Mouse (Mus musculus) stomach, embryonic 16.5 days (tissue): Measurements from ENCODE around the gene 2900026A02Rik. TPM values are rescaled to one million over a fixed set of nuclear protein-coding genes. Genes with fewer than 3 reads are reported as not detected.
A peak's percentile ranks its signal among the peaks of the same experiment; 100 is the strongest.

Source experiments
- ATAC-seq: fragments of 200-750 bp; cut with Nextera tagmentation; 2 replicates; pipeline ENCODE4 v1.8.0; 2017; ENCODE audit warnings: moderate number of reproducible peaks, moderate TSS enrichment; ENCODE audit not compliant: insufficient read depth, low FRiP score
- H3K27ac ChIP-seq: fragments of 300-500 bp; sonication (generic); 2 replicates; pipeline ENCODE4 v1.5.1; 2014; ENCODE audit warnings: low read length
- H3K27me3 ChIP-seq: fragments of 300-500 bp; sonication (generic); 2 replicates; pipeline ENCODE4 v1.6.1; 2014; ENCODE audit warnings: low read length, control low read depth, mixed read lengths; ENCODE audit not compliant: control insufficient read depth, insufficient read depth
- H3K36me3 ChIP-seq: fragments of 300-500 bp; sonication (generic); 2 replicates; pipeline ENCODE4 v1.6.1; 2014; ENCODE audit warnings: low read length; ENCODE audit not compliant: control insufficient read depth, insufficient read depth
- H3K4me1 ChIP-seq: fragments of 300-500 bp; sonication (generic); 2 replicates; pipeline ENCODE4 v1.6.1; 2014; ENCODE audit warnings: low read length, control low read depth, mixed read lengths; ENCODE audit not compliant: control insufficient read depth, insufficient read depth
- H3K4me2 ChIP-seq: fragments of 300-500 bp; sonication (generic); 2 replicates; pipeline ENCODE4 v1.6.1; 2014; ENCODE audit warnings: low read depth, low read length, mixed read lengths
- H3K4me3 ChIP-seq: fragments of 300-500 bp; sonication (generic); replicated peaks from 2 replicates; pipeline ENCODE4 v1.5.1; 2014; ENCODE audit warnings: mild to moderate bottlenecking, low read length
- H3K9ac ChIP-seq: fragments of 300-500 bp; sonication (generic); 2 replicates; pipeline ENCODE4 v1.6.1; 2014; ENCODE audit warnings: low read length
- H3K9me3 ChIP-seq: fragments of 300-500 bp; sonication (generic); replicated peaks from 2 replicates; pipeline ENCODE4 v1.6.1; 2016; ENCODE audit warnings: low read length, control low read depth; ENCODE audit not compliant: control insufficient read depth
- WGBS: fragments of 180-500 bp; shearing (Covaris S2); extraction: QIAGEN DNeasy Blood & Tissue Kit; methylation state at CpG from one replicate; pipeline ENCODE4 v1.1.7; 2014; 5-methylcytosine and 5-hydroxymethylcytosine counted together
- polyA plus RNA-seq: library from polyadenylated mRNA; unstranded; fragments of >200 nt; fragmentation: Nextera tagmentation; extraction: Ambion mirVana; gene quantifications from 2 replicates; pipeline ENCODE4 v1.2.1, GENCODE M21; 2015

Gene 2900026A02Rik
- polyA plus RNA-seq: 14.9 TPM in 2 replicates

GRCm38 (mm10) chr5:113221147-113221865 lies at the start of gene 2900026A02Rik:
Gene 2900026A02Rik (minus strand): TSS chr5:113221236.
- Histone ChIP-seq H3K4me3 (peak within 1 kb of the TSS; percentile 72), H3K27me3 (no peaks in the 10 kb centered on the region), H3K9ac (peak within 1 kb of the TSS; percentile 81), H3K9me3 (no peaks in the 10 kb centered on the region), H3K36me3 (no peaks in the 10 kb centered on the region), H3K4me2 (peak within 1 kb of the TSS; percentile 96), H3K4me1 (peaks cover 38% of the 10 kb centered on the region), H3K27ac (peak within 1 kb of the TSS; percentile 76)
- 10% methylated on average over 49 of the region's 62 CpGs for WGBS
- ATAC-seq: peak; percentile 57; the same call in 1 of the 2 replicates

GRCm38 (mm10) chr5:113270043-113270442 lies 49.0 kb upstream of the 2900026A02Rik start:
- no peak for ATAC-seq
- Histone ChIP-seq H3K4me1 (no peaks in the 10 kb centered on the region), H3K9me3 (no peaks in the 10 kb centered on the region), H3K27ac (no peak overlapping the region), H3K36me3 (no peaks in the 10 kb centered on the region), H3K9ac (no peak overlapping the region), H3K4me3 (no peak overlapping the region), H3K27me3 (no peaks in the 10 kb centered on the region), H3K4me2 (no peak overlapping the region)
- 81% methylated on average over 3 of the region's 3 CpGs for WGBS

DNA sequence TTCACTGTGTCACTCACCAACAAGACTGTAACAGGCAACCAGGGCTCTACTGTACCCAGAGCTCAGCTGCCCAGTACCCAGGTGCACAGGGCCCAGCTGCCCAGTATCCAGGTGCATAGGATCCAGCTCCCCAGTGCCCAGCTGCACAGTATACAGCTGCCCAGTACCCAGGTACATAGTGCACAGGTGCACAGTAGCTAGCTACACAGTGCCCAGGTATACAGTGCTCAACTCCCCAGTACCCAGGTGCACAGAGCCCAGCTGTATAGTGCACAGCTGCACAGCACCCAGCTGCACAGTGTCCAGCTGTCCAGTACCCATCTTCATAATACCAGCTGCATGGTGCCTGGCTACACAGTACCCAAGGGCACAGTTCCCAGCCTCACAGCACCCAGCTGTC lies 47.2 kb upstream of the 2900026A02Rik start:
- no peak overlapping the region for H3K4me3 ChIP-seq
- no peak for ATAC-seq
- no peaks in the 10 kb centered on the region for H3K4me1 ChIP-seq
- no peak overlapping the region for H3K9ac ChIP-seq
- no peaks in the 10 kb centered on the region for H3K27me3 ChIP-seq
- H3K9me3 ChIP-seq: no peaks in the 10 kb centered on the region
- no peaks in the 10 kb centered on the region for H3K36me3 ChIP-seq
- H3K27ac ChIP-seq: no peak overlapping the region
- H3K4me2 ChIP-seq: no peak overlapping the region

GRCm38 (mm10) chr5:113265637-113266036 lies 44.6 kb upstream of the 2900026A02Rik start:
- H3K4me3 ChIP-seq: no peak overlapping the region
- no peak overlapping the region for H3K27ac ChIP-seq
- no peak overlapping the region for H3K9ac ChIP-seq
- no peaks in the 10 kb centered on the region for H3K27me3 ChIP-seq
- no peak for ATAC-seq
- no peaks in the 10 kb centered on the region for H3K4me1 ChIP-seq
- no peaks in the 10 kb centered on the region for H3K9me3 ChIP-seq
- no peak overlapping the region for H3K4me2 ChIP-seq
- WGBS: 77% methylated on average over 8 of the region's 8 CpGs
- H3K36me3 ChIP-seq: no peaks in the 10 kb centered on the region

- no peaks in the 10 kb centered on the region for H3K27me3 ChIP-seq
- 94% methylated on average over 11 of the region's 11 CpGs for WGBS
These were observed 29.8 kb upstream of the 2900026A02Rik start for GRCm38 (mm10) chr5:113250806-113251205.

DNA sequence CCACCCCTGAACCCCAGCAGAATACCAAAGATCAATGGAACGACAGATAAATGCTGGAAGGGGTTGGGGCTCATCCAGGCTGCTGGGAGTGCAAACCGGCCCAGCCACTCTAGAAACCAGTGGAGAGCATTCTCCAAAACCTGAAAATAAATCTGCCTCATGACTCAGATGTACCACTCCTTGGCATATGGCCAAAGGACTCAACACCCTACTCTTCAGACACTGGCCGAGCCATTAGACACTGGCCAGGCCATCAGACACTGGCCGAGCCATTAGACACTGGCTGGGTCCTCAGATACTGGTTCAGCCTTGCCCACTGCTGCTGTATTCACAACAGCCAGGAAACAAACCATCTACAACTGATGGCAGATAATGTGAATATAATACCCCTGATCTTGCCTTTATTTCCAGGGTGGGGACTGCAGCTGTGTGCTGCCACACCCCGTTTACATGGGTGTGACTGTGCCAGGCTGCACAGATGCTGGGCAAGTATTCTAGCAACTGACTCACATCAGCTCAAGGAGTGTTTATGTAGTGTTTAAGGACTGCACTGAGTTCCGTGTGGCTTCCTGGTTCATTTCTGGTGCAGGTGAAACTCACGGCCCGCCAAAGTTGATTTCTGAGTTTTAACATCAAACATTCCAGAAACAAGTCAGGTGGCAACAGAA lies 28.4 kb upstream of the 2900026A02Rik start:
- no peak overlapping the region for H3K4me3 ChIP-seq
- no peaks in the 10 kb centered on the region for H3K4me1 ChIP-seq
- H3K9ac ChIP-seq: no peak overlapping the region
- ATAC-seq: peak; percentile 85
- H3K36me3 ChIP-seq: no peaks in the 10 kb centered on the region
- no peaks in the 10 kb centered on the region for H3K9me3 ChIP-seq
- peak overlapping the region; percentile 77 for H3K27ac ChIP-seq
- H3K4me2 ChIP-seq: no peak overlapping the region
- H3K27me3 ChIP-seq: no peaks in the 10 kb centered on the region
- 56% methylated on average over 8 of the region's 8 CpGs for WGBS

More at GRCm38 (mm10) chr5:113250806-113251205, 29.8 kb upstream of the 2900026A02Rik start:
- no peak for ATAC-seq
- no peak overlapping the region for H3K27ac ChIP-seq
- H3K4me1 ChIP-seq: no peaks in the 10 kb centered on the region
- no peaks in the 10 kb centered on the region for H3K36me3 ChIP-seq
- H3K9ac ChIP-seq: no peak overlapping the region
- no peaks in the 10 kb centered on the region for H3K9me3 ChIP-seq
- no peak overlapping the region for H3K4me2 ChIP-seq
- no peak overlapping the region for H3K4me3 ChIP-seq

DNA sequence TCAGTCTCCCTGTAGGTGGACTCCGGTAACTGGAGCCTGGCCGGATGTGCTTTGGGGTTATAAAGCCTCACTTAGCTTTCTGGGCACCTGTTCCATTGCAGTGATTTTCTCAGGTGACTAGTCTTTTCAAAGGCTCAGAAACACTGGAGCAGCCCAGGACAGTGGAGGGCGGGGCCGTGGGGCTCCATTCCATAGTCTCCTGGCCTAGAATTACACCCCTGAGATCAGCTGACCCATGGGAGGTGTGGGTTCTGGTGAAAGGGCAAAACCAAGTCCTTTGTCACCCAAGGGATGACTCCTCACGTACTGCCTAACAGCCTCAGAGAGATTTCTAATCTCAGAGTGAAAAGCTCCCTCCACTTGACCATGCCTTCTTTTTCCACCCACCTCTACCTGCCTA lies 9.2 kb upstream of the 2900026A02Rik start:
- no peak overlapping the region for H3K27ac ChIP-seq
- peaks cover 8% of the 10 kb centered on the region for H3K4me1 ChIP-seq
- H3K4me3 ChIP-seq: no peak overlapping the region
- H3K9ac ChIP-seq: no peak overlapping the region
- H3K4me2 ChIP-seq: no peak overlapping the region
- ATAC-seq: peak; percentile 44; the same call in 1 of the 2 replicates
- no peaks in the 10 kb centered on the region for H3K27me3 ChIP-seq
- WGBS: 59% methylated on average over 5 of the region's 5 CpGs
- H3K9me3 ChIP-seq: no peaks in the 10 kb centered on the region
- H3K36me3 ChIP-seq: no peaks in the 10 kb centered on the region

DNA sequence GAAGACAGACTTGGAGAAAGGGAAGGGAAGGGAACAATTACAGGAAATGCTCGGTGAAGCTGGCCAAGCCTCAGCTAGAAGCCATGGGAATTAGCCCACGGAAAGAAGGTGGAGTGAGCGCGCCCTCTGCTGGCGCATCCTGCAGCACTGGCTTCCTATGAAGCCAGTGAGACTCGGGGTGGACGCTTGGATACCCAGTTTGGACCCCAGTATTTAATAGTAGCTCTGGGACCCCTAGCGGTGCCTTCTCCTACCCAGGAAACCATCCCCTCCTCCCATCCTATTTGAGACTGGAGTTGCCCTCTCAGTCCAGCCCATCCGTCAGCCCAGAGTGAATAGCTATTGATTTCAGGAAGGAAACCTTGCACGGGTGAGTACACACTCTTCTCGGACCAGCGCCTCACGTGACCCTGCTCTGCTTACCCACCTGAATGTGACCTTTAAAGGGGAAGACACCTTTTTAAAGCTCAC lies 5.6 kb upstream of the 2900026A02Rik start, which contains the start of gene Tmem211:
Gene Tmem211, plus strand, starts transcription at position 278 of the 471 bp plus-strand sequence.
- Histone ChIP-seq H3K36me3 (no peaks in the 10 kb centered on the region), H3K9ac (peak within 1 kb of the TSS; percentile 69), H3K9me3 (no peaks in the 10 kb centered on the region), H3K4me3 (peak within 1 kb of the TSS; percentile 29), H3K27me3 (no peaks in the 10 kb centered on the region), H3K4me1 (peaks cover 8% of the 10 kb centered on the region), H3K4me2 (peak within 1 kb of the TSS; percentile 58), H3K27ac (peak within 1 kb of the TSS; percentile 36; the same call in 1 of the 2 replicates)
- peak; percentile 81 for ATAC-seq
- 1% methylated on average over 13 of the region's 13 CpGs for WGBS
